Mouse (Mus musculus) hindbrain, embryonic 11.5 days (tissue): ENCODE measurements around the gene Pacrg. TPM values are rescaled to one million over a fixed set of nuclear protein-coding genes. Genes with fewer than 3 reads are reported as not detected.

Experiments used
- ATAC-seq: fragments of 200-750 bp; cut with Nextera tagmentation; 2 replicates; pipeline ENCODE4 v1.8.0; 2017; ENCODE audit warnings: mild to moderate bottlenecking, moderate TSS enrichment, moderate library complexity; ENCODE audit not compliant: low FRiP score
- DNase-seq: peaks from one replicate; pipeline ENCODE4 v3.0.0-alpha.2; 2015; ENCODE audit warnings: low spot score
- H3K27ac ChIP-seq: fragments of 300-500 bp; sonication (generic); 2 replicates; pipeline ENCODE4 v1.5.1; 2014; ENCODE audit warnings: mild to moderate bottlenecking, low read depth, low read length
- H3K27me3 ChIP-seq: fragments of 300-500 bp; sonication (generic); 2 replicates; pipeline ENCODE4 v1.6.1; 2014; ENCODE audit warnings: mild to moderate bottlenecking, low read length, moderate library complexity, mixed read lengths; ENCODE audit not compliant: control insufficient read depth, insufficient read depth
- H3K36me3 ChIP-seq: fragments of 300-500 bp; sonication (generic); 2 replicates; pipeline ENCODE4 v1.6.1; 2014; ENCODE audit warnings: mild to moderate bottlenecking, low read length, moderate library complexity, mixed read lengths; ENCODE audit not compliant: control insufficient read depth, insufficient read depth
- H3K4me1 ChIP-seq: fragments of 300-500 bp; sonication (generic); replicated peaks from 2 replicates; pipeline ENCODE4 v1.6.1; 2014; ENCODE audit warnings: low read length, mixed read lengths; ENCODE audit not compliant: control insufficient read depth, insufficient read depth
- H3K4me2 ChIP-seq: fragments of 300-500 bp; sonication (generic); replicated peaks from 2 replicates; pipeline ENCODE4 v1.6.1; 2014; ENCODE audit warnings: mild to moderate bottlenecking, low read depth, low read length
- H3K4me3 ChIP-seq: fragments of 300-500 bp; sonication (generic); 2 replicates; pipeline ENCODE4 v1.5.1; 2014; ENCODE audit warnings: low read depth, low read length
- H3K9ac ChIP-seq: fragments of 300-500 bp; sonication (generic); 2 replicates; pipeline ENCODE4 v1.6.1; 2014; ENCODE audit warnings: low read depth, low read length
- H3K9me3 ChIP-seq: fragments of 300-500 bp; sonication (generic); 2 replicates; pipeline ENCODE4 v1.6.1; 2016; ENCODE audit warnings: low read length; ENCODE audit not compliant: control insufficient read depth
- WGBS: fragments of 180-500 bp; shearing (Covaris S2); extraction: QIAGEN DNeasy Blood & Tissue Kit; methylation state at CpG from one replicate; pipeline ENCODE4 v1.1.7; 2014; 5-methylcytosine and 5-hydroxymethylcytosine counted together
- polyA plus RNA-seq: library from polyadenylated mRNA; unstranded; fragments of >200 nt; fragmentation: Nextera tagmentation; extraction: Ambion mirVana; gene quantifications from 2 replicates; pipeline ENCODE4 v1.2.1, GENCODE M21; 2014

Pacrg gene
- polyA plus RNA-seq, 1 experiment from 2014 or later = 5.8 TPM

DNA sequence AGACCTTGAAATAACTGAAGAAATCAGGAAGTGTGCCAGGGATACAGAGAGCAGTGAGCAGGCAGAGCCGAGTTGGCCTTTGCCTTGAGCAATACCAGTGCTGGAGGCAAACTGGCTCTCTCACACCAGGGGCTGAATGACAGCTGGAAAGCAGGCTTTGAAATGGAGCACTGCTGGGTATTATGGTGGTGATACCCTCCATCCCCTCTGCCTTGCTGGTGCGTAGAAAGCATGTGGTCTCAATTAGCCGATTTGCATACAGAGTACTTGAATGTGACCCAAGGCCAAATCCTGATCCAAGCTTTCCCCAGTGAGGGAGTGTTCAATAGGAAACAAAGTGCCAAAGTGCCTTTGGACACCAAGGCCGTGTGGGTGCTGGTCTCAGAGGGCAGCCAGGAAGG lies 431.4 kb downstream of the Pacrg start:
- no peaks in the 10 kb centered on the region for H3K27me3 ChIP-seq
- H3K9me3 ChIP-seq = no peaks in the 10 kb centered on the region
- WGBS = 41% methylated on average over 4 of the region's 4 CpGs
- H3K4me2 ChIP-seq = no peak overlapping the region
- no peak overlapping the region for H3K4me3 ChIP-seq
- no peak overlapping the region for H3K9ac ChIP-seq
- DNase-seq = no peak
- ATAC-seq = no peak
- H3K36me3 ChIP-seq = no peaks in the 10 kb centered on the region
- H3K27ac ChIP-seq = no peak overlapping the region
- H3K4me1 ChIP-seq = 0 out of 2 replicates have a peak, but pooled peaks cover 2% of the 10 kb centered on the region

DNA sequence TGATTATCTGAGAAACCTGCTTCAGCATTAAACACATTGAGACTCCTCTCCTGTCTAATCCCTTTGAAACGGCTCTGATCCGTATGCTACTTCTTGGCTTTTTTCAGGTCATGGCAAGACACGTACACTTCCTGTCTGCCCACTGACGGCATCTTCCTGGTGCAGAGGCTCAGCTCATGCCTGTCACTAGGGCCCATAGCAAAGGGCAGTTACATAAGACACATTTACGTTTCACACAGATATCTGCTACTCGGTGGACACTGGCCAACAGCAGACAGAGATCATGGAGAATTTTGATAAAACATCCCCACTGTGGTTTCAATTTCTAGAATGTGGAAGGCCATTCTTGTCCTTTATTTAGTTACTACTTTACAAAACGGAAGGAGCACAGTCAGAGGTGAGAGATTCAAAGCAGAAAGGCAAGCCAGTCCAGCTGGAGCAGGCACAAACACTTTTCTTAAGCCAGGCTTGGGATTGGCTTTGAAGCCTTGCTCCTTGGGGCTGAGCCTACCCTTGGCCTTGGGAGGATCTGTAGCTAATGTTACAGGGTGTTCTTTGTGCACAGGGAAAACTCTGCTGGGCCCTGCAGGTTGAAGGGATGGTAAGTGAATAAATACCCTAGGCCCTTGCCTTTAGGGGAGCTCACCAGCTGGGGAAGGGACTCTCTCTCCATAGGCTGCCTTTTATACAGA lies 432.9 kb downstream of the Pacrg start:
- Histone ChIP-seq H3K4me1 (0 out of 2 replicates have a peak, but pooled peaks cover 2% of the 10 kb centered on the region), H3K4me2 (no peak overlapping the region), H3K9me3 (no peaks in the 10 kb centered on the region), H3K27ac (no peak overlapping the region), H3K4me3 (no peak overlapping the region), H3K27me3 (no peaks in the 10 kb centered on the region), H3K9ac (no peak overlapping the region), H3K36me3 (no peaks in the 10 kb centered on the region)
- DNase-seq (no peak), ATAC-seq (no peak)
- WGBS = 72% methylated on average over 7 of the region's 7 CpGs

DNA sequence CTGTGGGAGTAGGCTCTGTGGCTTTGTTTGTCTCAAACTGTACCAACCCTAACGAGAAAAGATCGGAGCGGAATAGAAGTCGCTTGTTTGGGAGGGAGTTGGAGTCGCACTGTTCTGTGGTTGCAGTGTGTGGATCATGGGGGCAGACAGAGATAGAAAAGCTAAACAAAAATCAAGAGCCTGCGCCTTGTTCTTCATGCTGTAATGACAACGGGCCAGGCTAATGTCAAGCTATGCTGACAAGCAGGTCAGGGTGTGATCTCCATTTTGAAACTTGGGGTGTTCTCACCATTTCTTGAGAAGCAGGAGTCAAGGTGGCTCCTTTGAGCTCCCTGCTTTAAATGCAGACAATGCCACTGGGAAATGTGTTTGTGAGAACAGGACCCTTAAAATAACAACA lies 433.8 kb downstream of the Pacrg start:
- Histone ChIP-seq H3K4me3 (no peak overlapping the region), H3K4me2 (no peak overlapping the region), H3K36me3 (no peaks in the 10 kb centered on the region), H3K27ac (no peak overlapping the region), H3K9ac (no peak overlapping the region), H3K4me1 (0 out of 2 replicates have a peak, but pooled peaks cover 2% of the 10 kb centered on the region), H3K27me3 (no peaks in the 10 kb centered on the region), H3K9me3 (no peaks in the 10 kb centered on the region)
- no peak for DNase-seq
- no peak for ATAC-seq
- WGBS = 60% methylated on average over 7 of the region's 7 CpGs

DNA sequence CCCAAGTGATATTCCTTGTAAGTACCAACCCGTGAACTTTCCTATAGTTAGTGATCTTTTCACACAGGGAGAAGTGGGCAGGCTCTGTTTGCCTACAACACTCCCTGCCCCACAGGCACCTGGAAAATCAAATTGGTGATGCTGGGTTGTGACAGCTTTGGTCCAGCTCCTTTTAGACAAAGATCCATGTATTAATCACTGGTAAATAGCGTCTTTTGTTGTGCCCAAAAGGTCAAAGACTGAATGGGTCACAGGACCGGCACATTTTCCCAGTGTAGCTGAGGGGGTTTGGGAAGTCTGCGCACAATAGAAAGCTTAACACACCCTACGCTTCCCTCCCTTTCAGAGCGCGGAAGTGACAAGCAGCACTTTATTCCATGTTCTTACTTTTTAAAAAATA lies 434.2 kb downstream of the Pacrg start:
- H3K27me3 ChIP-seq = no peaks in the 10 kb centered on the region
- H3K4me1 ChIP-seq = 0 out of 2 replicates have a peak, but pooled peaks cover 2% of the 10 kb centered on the region
- no peak for DNase-seq
- H3K27ac ChIP-seq = no peak overlapping the region
- no peaks in the 10 kb centered on the region for H3K9me3 ChIP-seq
- no peak overlapping the region for H3K4me3 ChIP-seq
- no peak overlapping the region for H3K9ac ChIP-seq
- no peak overlapping the region for H3K4me2 ChIP-seq
- 29% methylated on average over 7 of the region's 7 CpGs for WGBS
- H3K36me3 ChIP-seq = no peaks in the 10 kb centered on the region
- no peak for ATAC-seq

DNA sequence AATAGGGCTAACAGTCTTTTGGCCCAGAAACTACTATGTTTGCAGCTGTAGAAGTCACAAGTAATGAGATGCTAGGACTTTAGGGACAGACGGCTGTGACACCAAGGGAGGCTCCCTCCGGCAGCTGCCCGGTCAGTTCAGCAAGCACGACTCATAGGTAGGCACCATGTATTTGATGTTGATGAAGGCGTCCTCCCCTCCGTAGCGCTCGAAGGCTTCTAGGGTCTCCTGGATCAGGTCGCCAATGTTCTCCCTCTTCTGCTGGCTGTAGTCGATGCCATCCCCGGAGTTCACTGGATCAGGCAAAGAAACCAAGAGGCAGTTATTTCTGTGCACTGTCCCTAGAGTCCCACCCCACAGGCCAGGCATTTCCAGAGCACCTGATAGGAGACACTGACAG lies 436.9 kb downstream of the Pacrg start:
- Histone ChIP-seq H3K9ac (no peak overlapping the region), H3K36me3 (no peaks in the 10 kb centered on the region), H3K9me3 (no peaks in the 10 kb centered on the region), H3K27me3 (no peaks in the 10 kb centered on the region), H3K4me1 (peaks cover 2% of the 10 kb centered on the region; the same call in 1 of the 2 replicates), H3K27ac (no peak overlapping the region), H3K4me2 (no peak overlapping the region), H3K4me3 (no peak overlapping the region)
- no peak for DNase-seq
- ATAC-seq = no peak
- WGBS = 87% methylated on average over 11 of the region's 11 CpGs

DNA sequence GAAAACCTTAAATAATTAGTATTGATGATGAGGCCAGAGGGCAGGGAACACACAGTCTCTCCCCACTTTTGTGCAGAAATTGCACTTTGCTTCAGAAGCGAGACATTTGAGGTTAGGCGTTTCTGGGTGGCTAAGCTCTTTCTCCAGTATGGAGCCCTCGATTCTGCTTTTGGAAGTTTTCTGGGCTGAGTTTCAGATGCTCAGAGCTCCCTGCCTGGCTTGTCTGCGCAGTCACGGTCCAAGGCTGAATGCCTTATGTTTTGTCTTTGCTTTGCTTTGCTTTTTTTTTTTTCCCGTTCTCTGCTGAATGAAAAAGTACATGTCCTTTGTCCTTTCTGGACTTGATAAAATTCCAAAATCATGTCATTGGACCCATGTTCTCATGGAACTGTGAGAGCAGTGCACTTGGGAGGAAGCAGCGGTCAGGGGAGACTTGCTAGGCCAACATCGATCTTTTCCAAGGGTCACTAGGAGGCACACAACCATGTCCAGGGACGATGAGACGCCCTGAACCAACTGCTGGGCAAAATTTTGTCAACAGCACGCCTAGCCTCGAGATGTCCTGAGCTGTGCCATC lies 438.0 kb downstream of the Pacrg start:
- Histone ChIP-seq H3K27ac (no peak overlapping the region), H3K9me3 (no peaks in the 10 kb centered on the region), H3K4me2 (no peak overlapping the region), H3K27me3 (no peaks in the 10 kb centered on the region), H3K4me3 (no peak overlapping the region), H3K9ac (no peak overlapping the region), H3K4me1 (peaks cover 2% of the 10 kb centered on the region; the same call in 1 of the 2 replicates), H3K36me3 (no peaks in the 10 kb centered on the region)
- DNase-seq (no peak), ATAC-seq (no peak)
- 86% methylated on average over 12 of the region's 12 CpGs for WGBS

DNA sequence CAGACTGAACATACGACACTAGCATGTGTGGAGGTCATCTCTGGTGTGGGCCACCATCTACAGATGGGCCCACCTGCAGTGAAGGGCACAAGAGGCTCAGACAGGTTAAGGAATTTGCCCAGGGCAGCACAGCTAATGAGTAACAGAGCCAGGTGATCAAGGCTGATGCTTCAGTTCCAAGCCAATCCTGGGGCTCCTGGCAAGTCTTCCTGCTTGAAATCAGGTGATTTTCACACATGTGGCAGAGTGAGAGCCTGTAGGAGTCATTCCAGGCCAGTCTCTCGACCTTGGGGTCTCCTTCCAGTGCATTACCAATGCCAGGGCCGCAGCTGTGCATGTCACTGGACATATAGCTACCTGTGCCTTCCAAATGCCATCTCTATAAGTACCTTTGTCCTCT lies 438.6 kb downstream of the Pacrg start:
- peaks cover under 1% of the 10 kb centered on the region; the same call in 1 of the 2 replicates for H3K4me1 ChIP-seq
- DNase-seq (no peak), ATAC-seq (no peak)
- no peak overlapping the region for H3K4me3 ChIP-seq
- no peaks in the 10 kb centered on the region for H3K36me3 ChIP-seq
- no peak overlapping the region for H3K9ac ChIP-seq
- no peak overlapping the region for H3K4me2 ChIP-seq
- no peak overlapping the region for H3K27ac ChIP-seq
- 83% methylated on average over 3 of the region's 3 CpGs for WGBS
- H3K27me3 ChIP-seq = no peaks in the 10 kb centered on the region
- no peaks in the 10 kb centered on the region for H3K9me3 ChIP-seq

DNA sequence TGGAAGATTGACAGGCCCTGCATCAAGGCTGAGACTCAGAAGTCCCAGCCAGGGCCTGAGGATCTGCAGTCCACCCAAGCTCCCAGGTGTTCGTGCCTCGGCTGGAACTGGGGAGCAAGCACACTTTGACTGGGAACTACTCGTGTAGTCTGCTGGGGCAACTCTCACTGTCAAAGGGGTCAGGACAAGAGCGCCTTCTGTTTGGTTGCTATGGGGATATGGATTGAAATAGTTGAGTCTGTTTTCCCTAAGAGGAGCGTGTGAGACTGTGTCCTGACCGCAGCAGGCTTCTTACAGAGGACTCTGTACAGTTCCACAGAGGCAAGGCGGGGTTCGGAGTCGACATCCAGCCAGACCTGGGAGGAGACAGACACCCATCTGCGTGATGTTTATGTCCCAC lies 440.4 kb downstream of the Pacrg start:
- H3K36me3 ChIP-seq = no peaks in the 10 kb centered on the region
- H3K27me3 ChIP-seq = no peaks in the 10 kb centered on the region
- no peak overlapping the region for H3K4me2 ChIP-seq
- DNase-seq (no peak), ATAC-seq (no peak)
- H3K27ac ChIP-seq = no peak overlapping the region
- no peak overlapping the region for H3K9ac ChIP-seq
- no peaks in the 10 kb centered on the region; the same call in 1 of the 2 replicates for H3K4me1 ChIP-seq
- WGBS = 70% methylated on average over 10 of the region's 10 CpGs
- H3K4me3 ChIP-seq = no peak overlapping the region
- no peaks in the 10 kb centered on the region for H3K9me3 ChIP-seq

DNA sequence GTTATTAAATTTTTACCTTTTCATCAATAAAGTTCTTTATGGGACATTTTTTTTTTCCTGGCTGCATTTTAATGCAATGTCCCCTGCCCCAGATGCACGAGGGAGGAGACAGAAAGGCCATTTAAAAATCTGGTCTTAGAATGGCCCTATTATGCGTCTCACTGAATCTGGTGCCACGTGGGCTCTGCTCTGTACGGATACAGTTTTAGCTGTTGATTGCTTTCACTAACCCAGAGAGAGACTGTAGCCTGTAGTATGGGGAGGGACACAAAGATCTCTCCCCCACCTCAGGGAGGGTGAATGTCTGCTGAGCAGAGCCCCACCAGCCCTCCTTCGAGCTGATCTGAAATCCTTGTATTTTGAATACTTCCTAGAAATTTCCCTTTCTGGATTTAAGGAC lies 441.2 kb downstream of the Pacrg start:
- Histone ChIP-seq H3K27me3 (no peaks in the 10 kb centered on the region), H3K4me3 (no peak overlapping the region), H3K4me1 (no peaks in the 10 kb centered on the region; the same call in 1 of the 2 replicates), H3K27ac (no peak overlapping the region), H3K9me3 (no peaks in the 10 kb centered on the region), H3K4me2 (no peak overlapping the region), H3K9ac (no peak overlapping the region), H3K36me3 (no peaks in the 10 kb centered on the region)
- ATAC-seq (no peak), DNase-seq (no peak)
- WGBS = 58% methylated on average over 5 of the region's 5 CpGs
